Mouse (Mus musculus) pancreas, adult 10 weeks (tissue): ENCODE results near the gene 1700123K08Rik. TPM values are rescaled to one million over a fixed set of nuclear protein-coding genes. Genes with fewer than 3 reads are reported as not detected.

ENCODE experiments used
- polyA plus RNA-seq: library from polyadenylated mRNA; stranded (reverse); fragments of 350-450 nt; fragmentation: Illumina TruSeq; extraction: RNeasy Lipid Tissue Mini Kit (QIAGEN cat#74804); gene quantifications from one replicate; pipeline ENCODE4 v1.2.3, GENCODE M21; 2015; ENCODE audit warnings: low read depth, low replicate concordance; ENCODE audit not compliant: insufficient read depth

1700123K08Rik gene
- not detected for polyA plus RNA-seq

GRCm38 (mm10) chr5:138564612-138565011, at the start of gene 1700123K08Rik:
1700123K08Rik (minus strand) TSS chr5:138564712.

Other genes starting within 250 kb of the 1700123K08Rik start
- gene Pvrig, start 222.8 kb downstream of the 1700123K08Rik start, polyA plus RNA-seq: not detected
- 1.5 TPM for gene Zfp157, start 123.2 kb downstream of the 1700123K08Rik start, polyA plus RNA-seq
- 5.9 TPM for gene Zfp68, start 55.0 kb upstream of the 1700123K08Rik start, polyA plus RNA-seq
- 2.2 TPM for gene A430033K04Rik, start 58.1 kb upstream of the 1700123K08Rik start, polyA plus RNA-seq
- 9.3 TPM for gene Fam20c, start 189.8 kb upstream of the 1700123K08Rik start, polyA plus RNA-seq